Mouse (Mus musculus) neutrophil, adult 5-6 weeks (primary cell): ENCODE results near the gene Ccr7. TPM values are rescaled to one million over a fixed set of nuclear protein-coding genes. Genes with fewer than 3 reads are reported as not detected.

ENCODE experiments used
- ATAC-seq: fragments of 151-379, 151-347 bp; 2 replicates; pipeline ENCODE4 v1.8.0; 2017; ENCODE audit warnings: mild to moderate bottlenecking, moderate TSS enrichment; ENCODE audit not compliant: insufficient number of reproducible peaks, poor library complexity, low FRiP score, severe bottlenecking; ENCODE audit errors: extremely low read depth
- total RNA-seq: library from RNA; stranded (forward); fragments of 200-1000 nt; gene quantifications from 2 replicates; pipeline ENCODE4 v1.2.3, GENCODE M21; 2017

Gene Ccr7
- total RNA-seq, 1 experiment from 2014 or later: 173 TPM

- no peak for ATAC-seq
These were observed 28.2 kb downstream of the Ccr7 start for GRCm38 (mm10) chr11:99126482-99127253.

- no peak for ATAC-seq
These were observed 30.2 kb downstream of the Ccr7 start for GRCm38 (mm10) chr11:99124635-99125029.

- ATAC-seq: peak; percentile 44
These were observed 30.8 kb downstream of the Ccr7 start for GRCm38 (mm10) chr11:99123977-99124634.

- ATAC-seq: no peak
These were observed 32.2 kb downstream of the Ccr7 start for GRCm38 (mm10) chr11:99122703-99123102.

GRCm38 (mm10) chr11:99121218-99121631 is 33.7 kb downstream of the Ccr7 start:
- no peak for ATAC-seq

GRCm38 (mm10) chr11:99120524-99121217 is 34.2 kb downstream of the Ccr7 start:
- no peak for ATAC-seq

- no peak for ATAC-seq
These were observed 35.9 kb downstream of the Ccr7 start for GRCm38 (mm10) chr11:99118963-99119362.

GRCm38 (mm10) chr11:99118420-99118819 is 36.5 kb downstream of the Ccr7 start:
- no peak for ATAC-seq

GRCm38 (mm10) chr11:99117907-99118306 is 37.0 kb downstream of the Ccr7 start:
- ATAC-seq: no peak

- 0 out of 2 replicates have a peak, but pooled peaks have one; percentile 23 for ATAC-seq
These were observed 38.9 kb downstream of the Ccr7 start for GRCm38 (mm10) chr11:99115940-99116339.

GRCm38 (mm10) chr11:99113111-99113510 is 41.8 kb downstream of the Ccr7 start:
- ATAC-seq: no peak

- ATAC-seq: no peak
These were observed 42.2 kb downstream of the Ccr7 start for GRCm38 (mm10) chr11:99112700-99113099.

GRCm38 (mm10) chr11:99111631-99112030 is 43.2 kb downstream of the Ccr7 start:
- ATAC-seq: no peak

GRCm38 (mm10) chr11:99111155-99111554 is 43.7 kb downstream of the Ccr7 start:
- no peak for ATAC-seq

- ATAC-seq: no peak
These were observed 44.3 kb downstream of the Ccr7 start for GRCm38 (mm10) chr11:99110370-99111110.

GRCm38 (mm10) chr11:99108296-99108695 is 46.6 kb downstream of the Ccr7 start:
- ATAC-seq: no peak

GRCm38 (mm10) chr11:99105981-99106726 is 48.7 kb downstream of the Ccr7 start:
- no peak for ATAC-seq

GRCm38 (mm10) chr11:99104609-99105410 is 50.1 kb downstream of the Ccr7 start:
- peak; percentile 48; the same call in 1 of the 2 replicates for ATAC-seq
